Mouse (Mus musculus): ENCODE measurements around the gene Gpld1.

Gene Gpld1

DNA sequence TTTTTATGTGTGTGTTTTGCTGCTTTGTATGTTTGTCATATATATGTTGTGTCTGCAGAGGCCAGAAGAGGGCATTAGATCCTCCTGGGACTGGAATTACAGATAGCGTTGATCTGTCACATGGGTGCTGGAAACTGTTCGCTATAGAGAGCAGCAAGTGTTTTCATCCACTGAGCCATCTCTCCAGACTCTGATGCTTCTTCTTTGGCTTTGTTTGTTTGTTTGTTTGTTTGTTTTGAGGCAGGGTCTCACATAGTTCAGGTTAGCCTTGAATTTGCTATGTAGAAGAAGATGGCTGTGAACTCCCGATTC is 84.1 kb downstream of the Gpld1 start:
- no peak for TF ChIP-seq GATA4 (IDR thresholded peaks at IDR 0.05; ENCODE audit: insufficient replicate concordance, low read length)

DNA sequence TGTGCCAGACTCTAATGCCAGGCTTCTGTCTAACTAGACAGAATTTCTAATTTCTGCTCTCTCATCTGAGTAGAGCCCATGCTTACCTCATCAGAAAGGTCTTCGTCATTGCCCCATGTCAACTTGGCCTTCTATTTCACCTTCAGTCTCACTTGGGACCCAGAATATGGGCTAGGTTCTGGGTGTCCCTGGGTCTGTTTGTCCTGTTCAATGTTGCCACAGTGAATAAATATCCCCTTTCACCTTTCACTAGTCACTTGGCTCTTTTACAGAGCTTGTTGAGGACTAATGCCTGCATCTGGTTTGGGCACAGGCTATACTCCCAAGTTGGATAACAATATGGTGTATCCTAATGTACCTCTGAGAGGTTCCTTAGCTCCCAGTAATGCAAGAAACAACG is 96.5 kb downstream of the Gpld1 start:
- no peak for TF ChIP-seq GATA4 (IDR thresholded peaks at IDR 0.05; ENCODE audit: insufficient replicate concordance, low read length)

All from liver, adult (tissue).